Mouse (Mus musculus): Measurements from ENCODE around the gene 1700086D15Rik.

- TF ChIP-seq CTCF (IDR thresholded peaks at IDR 0.05) (no peak), EP300 (IDR thresholded peaks at IDR 0.05) (no peak)
Measured at GRCm38 (mm10) chr11:65170121-65170750, 10.5 kb upstream of the 1700086D15Rik start.

All from lung, postnatal 0 days (tissue).